18 mouse cellular contexts compared by ENCODE assay signal in the genomic region with DNA sequence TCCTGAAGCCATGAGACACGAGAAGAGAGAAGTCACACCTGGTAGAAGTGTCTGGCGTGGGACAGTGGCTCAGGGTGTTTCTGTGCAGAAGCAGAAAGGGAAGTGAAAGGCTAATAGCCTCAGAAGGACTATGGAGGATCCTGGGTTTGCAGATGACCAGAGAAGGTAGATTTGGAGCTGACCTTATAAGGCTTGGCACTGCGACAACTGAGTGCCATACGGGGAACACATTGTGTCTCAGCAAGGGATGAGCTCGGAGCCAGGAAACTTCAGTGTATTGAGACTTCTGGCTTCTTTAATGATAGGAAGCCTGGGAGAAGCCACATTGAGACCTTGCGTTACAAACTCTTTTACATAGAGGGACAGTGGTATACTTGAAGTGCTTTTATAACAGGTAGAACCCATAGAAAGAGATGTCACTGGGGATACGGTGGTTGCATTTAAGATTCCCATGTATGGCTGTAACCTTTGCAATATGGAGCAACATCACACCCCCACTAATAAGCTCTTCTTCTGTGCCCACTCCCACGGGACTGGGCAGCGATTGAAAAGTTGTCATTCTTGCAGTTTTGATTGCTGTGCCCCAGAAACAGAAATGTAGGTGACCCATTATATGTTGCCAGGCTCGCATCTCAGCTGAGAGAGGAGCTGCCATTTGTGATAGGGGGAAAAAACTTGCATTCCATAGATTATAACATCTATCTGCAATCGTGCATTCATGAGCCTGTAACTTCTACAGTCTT.
DNase-seq lines count a peak whose midpoint lies in the region; TF ChIP-seq lines count a peak whose summit lies in the region.
"Had no signal": no experiment of that assay in that cellular context is flagged by ENCODE, and none has a peak within 500 bp of the region (broad histone marks: within the 10 kb centered on the region; RNA-seq: fewer than 3 reads in every experiment).

No protein-coding gene starts in this region.

- no peak for TF ChIP-seq POLR2A in cerebellum, adult 2 months (IDR thresholded peaks at IDR 0.05; ENCODE audit: borderline replicate concordance, insufficient read depth, low read length)

- peaks cover 15% of the 10 kb centered on the region; the same call in 1 of the 2 replicates for H3K4me1 ChIP-seq in cerebellum, adult 2 months (ENCODE audit: control insufficient read depth, insufficient read depth, low read length)
- H3K4me1 ChIP-seq: embryonic facial prominence, embryonic 15.5 days; forebrain, embryonic 10.5 days; heart, embryonic 15.5 days; hindbrain, embryonic 15.5 days had no signal

- WGBS in cerebellum, adult 2 months, result 23% methylated on average over 11 of the region's 11 CpGs

- no peak overlapping the region for H3K4me3 ChIP-seq in cerebellum, adult 2 months (replicated peaks; ENCODE audit: insufficient read depth, low read depth, low read length)
- H3K4me3 ChIP-seq: embryonic facial prominence, embryonic 15.5 days; erythroblast, embryonic 14.5 days; forebrain, embryonic 10.5 days; heart, adult 2 months; heart, embryonic 15.5 days; hindbrain, embryonic 15.5 days had no signal

- H3K27me3 ChIP-seq in cerebellum, adult 2 months (ENCODE audit: control insufficient read depth, insufficient read depth, low read length), result no peaks in the 10 kb centered on the region
- H3K27me3 ChIP-seq: CH12.LX; embryonic facial prominence, embryonic 15.5 days; heart, embryonic 15.5 days; hindbrain, embryonic 15.5 days had no signal

- H3K27ac ChIP-seq in cerebellum, adult 2 months (ENCODE audit: insufficient read depth, low read length), result 0 out of 2 replicates have a peak overlapping the region, but pooled peaks have one; percentile 28
- H3K27ac ChIP-seq: embryonic facial prominence, embryonic 15.5 days; forebrain, embryonic 10.5 days; heart, adult 2 months; heart, embryonic 15.5 days; hindbrain, embryonic 15.5 days had no signal

- intact Hi-C loops in left cerebral cortex, postnatal 4 days (cut with DNase I), result no loop called here

- no peak for TF ChIP-seq CTCF in cerebellum, adult 2 months (IDR thresholded peaks at IDR 0.05; ENCODE audit: borderline replicate concordance, insufficient read depth, low read depth, low read length)

- DNase-seq in left cerebral cortex, postnatal 4 days, result peak; percentile 44
- no peak for DNase-seq in left cerebral cortex, adult 11 months (ENCODE audit: low spot score)
- DNase-seq in cerebellum, adult 2 months, result peak; percentile 88 to 92
- peak; percentile 84 to 86 for DNase-seq in cerebellum, postnatal 10 days
- no peak for DNase-seq in right cerebral cortex, adult 18-20 months
- no peak for DNase-seq in lung, postnatal 10 days
- DNase-seq in natural killer cell, adult 2 months (ENCODE audit: low spot score in 2 of 2), result no peak
- DNase-seq: adrenal gland, postnatal 25 days; embryo, embryonic 11 days; heart, adult 2 months; heart, postnatal 14 days; kidney, adult 8-10 months had no signal

Comparison
In these comparisons a context has a peak if more than half of its experiments do, and no peak if none do; other contexts are left out.
1. DNase-seq: peak in left cerebral cortex, postnatal 4 days (single experiment), cerebellum, adult 2 months (2 of 2) and cerebellum, postnatal 10 days (2 of 2); none in left cerebral cortex, adult 11 months (single experiment), right cerebral cortex, adult 18-20 months (single experiment), lung, postnatal 10 days (single experiment) and natural killer cell, adult 2 months (0 of 2).